In genomic region chr11:103067051-103067361, GRCm38 (mm10) we compare ENCODE assay signal across 17 mouse cellular contexts. TPM values are rescaled to one million over a fixed set of nuclear protein-coding genes. Genes with fewer than 3 reads are reported as not detected.
DNase-seq lines count a peak whose midpoint lies in the region; ATAC-seq and TF ChIP-seq lines count a peak whose summit lies in the region.
"Had no signal": no experiment of that assay in that cellular context is flagged by ENCODE, and none has a peak within 500 bp of the region (broad histone marks: within the 10 kb centered on the region; RNA-seq: fewer than 3 reads in every experiment).

No protein-coding gene starts in this region.

- no peak overlapping the region for H3K9ac ChIP-seq in kidney, embryonic 16.5 days (replicated peaks; ENCODE audit: low read length)
- no peak overlapping the region for H3K9ac ChIP-seq in kidney, embryonic 14.5 days (ENCODE audit: low read depth, low read length)
- H3K9ac ChIP-seq: hindbrain, embryonic 14.5 days; liver, embryonic 14.5 days had no signal

- H3K27me3 ChIP-seq in kidney, embryonic 16.5 days (ENCODE audit: insufficient read depth, low read length) = no peaks in the 10 kb centered on the region
- H3K27me3 ChIP-seq in kidney, embryonic 14.5 days (ENCODE audit: control insufficient read depth, insufficient read depth, low read length) = no peaks in the 10 kb centered on the region

- no peak for TF ChIP-seq CTCF in gastrocnemius, adult 2 months (IDR thresholded peaks at IDR 0.05)

- ATAC-seq in kidney, embryonic 16.5 days (ENCODE audit: low FRiP score, low TSS enrichment) = no peak
- no peak for ATAC-seq in kidney, embryonic 14.5 days (ENCODE audit: low FRiP score, low TSS enrichment)
- ATAC-seq: forebrain, embryonic 16.5 days had no signal

- DNase-seq in gastrocnemius, adult 2 months = peak; percentile 43
- no peak for DNase-seq in gastrocnemius, postnatal 4 days (ENCODE audit: low spot score in 2 of 2)
- DNase-seq in testis, postnatal 10 days (ENCODE audit: low spot score) = peak; percentile 40
- DNase-seq in testis, postnatal 14 days (ENCODE audit: low spot score) = no peak
- DNase-seq in left cerebral cortex, adult 11 months (ENCODE audit: low spot score) = no peak
- no peak for DNase-seq in retina, embryonic 14.5 days (ENCODE audit: low spot score)
- DNase-seq: cerebellum, adult 9-10 months; layer of hippocampus, adult 9-11 months; retina, postnatal 1 day; thymus, postnatal 4 days had no signal

- H3K9me3 ChIP-seq in kidney, embryonic 16.5 days (ENCODE audit: low read length) = no peaks in the 10 kb centered on the region
- H3K9me3 ChIP-seq in kidney, embryonic 14.5 days (ENCODE audit: control insufficient read depth, low read length) = no peaks in the 10 kb centered on the region
- H3K9me3 ChIP-seq: midbrain, embryonic 10.5 days had no signal

- peak overlapping the region; percentile 90 for H3K27ac ChIP-seq in gastrocnemius, adult 2 months
- 0 out of 2 replicates have a peak overlapping the region, but pooled peaks have one; percentile 14 for H3K27ac ChIP-seq in kidney, embryonic 16.5 days (ENCODE audit: low read length)
- no peak overlapping the region for H3K27ac ChIP-seq in kidney, embryonic 14.5 days (ENCODE audit: low read depth, low read length)
- H3K27ac ChIP-seq: hindbrain, embryonic 14.5 days; liver, embryonic 14.5 days; macrophage; midbrain, embryonic 10.5 days had no signal

- H3K4me3 ChIP-seq in gastrocnemius, adult 2 months = peak overlapping the region; percentile 5; the same call in 1 of the 2 replicates
- no peak overlapping the region for H3K4me3 ChIP-seq in kidney, embryonic 16.5 days (ENCODE audit: low read length)
- no peak overlapping the region for H3K4me3 ChIP-seq in kidney, embryonic 14.5 days (ENCODE audit: low read length)
- H3K4me3 ChIP-seq: midbrain, embryonic 10.5 days had no signal

- 88% methylated on average over 6 of the region's 6 CpGs for WGBS in kidney, embryonic 16.5 days
- WGBS in kidney, embryonic 14.5 days = 92% methylated on average over 6 of the region's 6 CpGs

- no peak overlapping the region for H3K4me2 ChIP-seq in kidney, embryonic 16.5 days (replicated peaks; ENCODE audit: low read depth, low read length)
- H3K4me2 ChIP-seq in kidney, embryonic 14.5 days (replicated peaks; ENCODE audit: low read depth, low read length) = no peak overlapping the region
- H3K4me2 ChIP-seq: hindbrain, embryonic 14.5 days had no signal

- H3K4me1 ChIP-seq in kidney, embryonic 16.5 days (ENCODE audit: insufficient read depth, low read length) = no peaks in the 10 kb centered on the region
- no peaks in the 10 kb centered on the region for H3K4me1 ChIP-seq in kidney, embryonic 14.5 days (ENCODE audit: control insufficient read depth, insufficient read depth, low read length)
- H3K4me1 ChIP-seq: midbrain, embryonic 10.5 days had no signal

- H3K36me3 ChIP-seq in kidney, embryonic 16.5 days (ENCODE audit: insufficient read depth, low read length) = peaks cover 69% of the 10 kb centered on the region
- peaks cover 80% of the 10 kb centered on the region for H3K36me3 ChIP-seq in kidney, embryonic 14.5 days (ENCODE audit: control insufficient read depth, insufficient read depth, low read length)

- intact Hi-C loops in gastrocnemius, adult 2 months (cut with DNase I) = no loop called here

RNA-seq across cellular contexts. Expression of gene Plcd3, which starts 34.5 kb away (rescaled TPM):
- 1 to 10 TPM; 4.6 to 5.9 TPM for total RNA-seq in gastrocnemius, adult 2 months (2021)
- 10 to 100 TPM in 1 of 2 experiments, 1 to 10 TPM in 1; 9.3 to 12.4 TPM for total RNA-seq in gastrocnemius, postnatal 4 days (2021)
- 8.2 and 8.7 TPM in 2 replicates for polyA plus RNA-seq in kidney, embryonic 16.5 days (2015; fragmentation: Nextera tagmentation; extraction: Ambion mirVana)
- 3.2 and 4.4 TPM in 2 replicates for polyA plus RNA-seq in kidney, embryonic 14.5 days (2014; fragmentation: Nextera tagmentation; extraction: Ambion mirVana)
- polyA plus RNA-seq: macrophage had no signal

RNA-seq across cellular contexts. Expression of gene Acbd4, which starts 34.5 kb away (rescaled TPM):
- total RNA-seq in gastrocnemius, adult 2 months (2021) = 10 to 100 TPM; 24.2 to 28.6 TPM
- 10 to 100 TPM; 45.0 to 53.0 TPM for total RNA-seq in gastrocnemius, postnatal 4 days (2021)
- 28.7 and 29.9 TPM in 2 replicates for polyA plus RNA-seq in kidney, embryonic 16.5 days (2015; fragmentation: Nextera tagmentation; extraction: Ambion mirVana)
- 15.8 and 16.9 TPM in 2 replicates for polyA plus RNA-seq in kidney, embryonic 14.5 days (2014; fragmentation: Nextera tagmentation; extraction: Ambion mirVana)

RNA-seq across cellular contexts. Expression of gene Dcakd, which starts 38.9 kb away (rescaled TPM):
- 10 to 100 TPM; 12.4 to 25.8 TPM for total RNA-seq in gastrocnemius, adult 2 months (2021)
- 10 to 100 TPM; 69.0 to 73.1 TPM for total RNA-seq in gastrocnemius, postnatal 4 days (2021)
- 161 and 201 TPM in 2 replicates for polyA plus RNA-seq in kidney, embryonic 16.5 days (2015; fragmentation: Nextera tagmentation; extraction: Ambion mirVana)
- 225 and 229 TPM in 2 replicates for polyA plus RNA-seq in kidney, embryonic 14.5 days (2014; fragmentation: Nextera tagmentation; extraction: Ambion mirVana)

RNA-seq across cellular contexts. Expression of gene Nmt1, which starts 39.0 kb away (rescaled TPM):
- total RNA-seq in gastrocnemius, adult 2 months (2021) = 10 to 100 TPM; 43.8 to 51.9 TPM
- 10 to 100 TPM; 55.9 to 59.3 TPM for total RNA-seq in gastrocnemius, postnatal 4 days (2021)
- 50.7 and 51.9 TPM in 2 replicates for polyA plus RNA-seq in kidney, embryonic 16.5 days (2015; fragmentation: Nextera tagmentation; extraction: Ambion mirVana)
- polyA plus RNA-seq in kidney, embryonic 14.5 days (2014; fragmentation: Nextera tagmentation; extraction: Ambion mirVana) = 54.7 and 63.6 TPM in 2 replicates

RNA-seq across cellular contexts. Expression of gene Hexim1, which starts 49.0 kb away (rescaled TPM):
- total RNA-seq in gastrocnemius, adult 2 months (2021) = 10 to 100 TPM; 18.6 to 21.8 TPM
- 10 to 100 TPM; 26.9 to 29.6 TPM for total RNA-seq in gastrocnemius, postnatal 4 days (2021)
- 5.5 and 6.6 TPM in 2 replicates for polyA plus RNA-seq in kidney, embryonic 16.5 days (2015; fragmentation: Nextera tagmentation; extraction: Ambion mirVana)
- polyA plus RNA-seq in kidney, embryonic 14.5 days (2014; fragmentation: Nextera tagmentation; extraction: Ambion mirVana) = 7.1 and 8.9 TPM in 2 replicates

Comparison
In these comparisons a context has a peak if more than half of its experiments do, and no peak if none do; other contexts are left out.
1. DNase-seq: peak in gastrocnemius, adult 2 months (single experiment) and testis, postnatal 10 days (single experiment); none in gastrocnemius, postnatal 4 days (0 of 2), testis, postnatal 14 days (single experiment), left cerebral cortex, adult 11 months (single experiment) and retina, embryonic 14.5 days (single experiment).